Mouse (Mus musculus) embryonic facial prominence, embryonic 12.5 days (tissue): ENCODE data around the gene Exoc3l2. TPM values are rescaled to one million over a fixed set of nuclear protein-coding genes. Genes with fewer than 3 reads are reported as not detected.
"Not testable (repeated sequence)": the region's sequence is repeated elsewhere in the genome, so short reads cannot be mapped to it uniquely, and the experiment has no call there.

Source experiments
- ATAC-seq: fragments of 200-750 bp; cut with Nextera tagmentation; 2 replicates; pipeline ENCODE4 v1.8.0; 2017; ENCODE audit not compliant: insufficient number of reproducible peaks, insufficient read depth, low FRiP score, low TSS enrichment
- H3K27ac ChIP-seq: fragments of 300-500 bp; sonication (generic); 2 replicates; pipeline ENCODE4 v1.5.1; 2016; ENCODE audit warnings: mild to moderate bottlenecking
- H3K27me3 ChIP-seq: fragments of 300-500 bp; sonication (generic); 2 replicates; pipeline ENCODE4 v1.6.1; 2016; ENCODE audit warnings: mild to moderate bottlenecking, moderate library complexity
- H3K36me3 ChIP-seq: fragments of 300-500 bp; sonication (generic); 2 replicates; pipeline ENCODE4 v1.6.1; 2016; ENCODE audit warnings: mild to moderate bottlenecking
- H3K4me1 ChIP-seq: fragments of 300-500 bp; sonication (generic); 2 replicates; pipeline ENCODE4 v1.6.1; 2016
- H3K4me2 ChIP-seq: fragments of 300-500 bp; sonication (generic); replicated peaks from 2 replicates; pipeline ENCODE4 v1.6.1; 2016; ENCODE audit warnings: mild to moderate bottlenecking, moderate library complexity
- H3K4me3 ChIP-seq: fragments of 300-500 bp; sonication (generic); 2 replicates; pipeline ENCODE4 v1.5.1; 2016; ENCODE audit warnings: mild to moderate bottlenecking
- H3K9ac ChIP-seq: fragments of 300-500 bp; sonication (generic); 2 replicates; pipeline ENCODE4 v1.6.1; 2016; ENCODE audit warnings: mild to moderate bottlenecking, moderate library complexity
- H3K9me3 ChIP-seq: fragments of 300-500 bp; sonication (generic); 2 replicates; pipeline ENCODE4 v1.6.1; 2016; ENCODE audit warnings: mild to moderate bottlenecking, moderate library complexity
- WGBS: fragments of 180-500 bp; shearing (Covaris S2); methylation state at CpG from one replicate; pipeline ENCODE4 v1.1.7; 2016; 5-methylcytosine and 5-hydroxymethylcytosine counted together
- polyA plus RNA-seq: library from polyadenylated mRNA; unstranded; fragments of >200 nt; fragmentation: Nextera tagmentation; extraction: Ambion mirVana; gene quantifications from 2 replicates; pipeline ENCODE4 v1.2.1, GENCODE M21; 2016

The Exoc3l2 gene
- polyA plus RNA-seq, 1 experiment from 2014 or later: 1.0 TPM

DNA sequence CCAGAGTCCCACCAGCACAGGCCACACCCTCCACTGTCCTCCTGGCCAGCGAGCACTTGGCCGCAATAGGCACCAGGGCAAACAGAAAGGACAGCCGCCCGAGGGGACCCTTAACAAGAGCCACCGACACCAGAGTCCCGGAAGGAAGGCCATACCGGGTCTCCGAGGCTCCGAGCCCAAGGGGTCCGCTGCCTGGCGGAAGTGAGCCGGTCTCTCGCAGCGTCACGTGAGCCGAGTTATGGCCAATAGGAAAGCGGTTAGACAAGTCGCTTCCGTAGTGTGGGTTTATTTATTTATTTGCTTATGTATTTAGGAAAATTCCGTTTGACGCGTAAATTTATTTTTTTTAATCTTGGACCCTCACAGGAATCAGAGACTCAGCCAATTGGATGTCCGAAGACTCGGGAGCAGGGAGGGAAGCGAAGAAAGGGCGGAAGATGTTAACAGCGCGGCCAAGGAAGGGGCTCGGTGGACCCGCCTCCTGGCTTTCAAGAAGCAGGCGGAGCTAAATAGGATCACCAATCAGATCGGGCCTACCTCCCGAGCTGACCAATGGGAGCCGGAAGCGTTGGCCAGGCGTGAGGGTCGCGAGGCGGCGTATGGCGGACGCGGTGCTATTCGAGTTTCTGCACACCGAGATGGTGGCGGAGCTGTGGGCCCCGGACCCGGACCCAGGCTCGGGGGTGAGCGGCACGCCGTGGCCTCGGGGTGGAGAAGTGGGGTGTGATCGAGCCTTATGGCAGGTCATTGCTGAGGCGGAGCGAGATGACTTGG is 45.2 kb downstream of the Exoc3l2 start, which contains the start of the genes Bloc1s3 and Trappc6a:
Gene Bloc1s3 (minus strand): TSS at position 218 of the 774 bp plus-strand sequence.
Gene Trappc6a (plus strand): TSS at position 246 of the 774 bp plus-strand sequence.
- peaks cover 14% of the 10 kb centered on the region for H3K4me1 ChIP-seq
- peak within 1 kb of the TSS; percentile 57; the same call in 1 of the 2 replicates for H3K27ac ChIP-seq
- peak within 1 kb of the TSS; percentile 79 for H3K9ac ChIP-seq
- no peaks in the 10 kb centered on the region for H3K36me3 ChIP-seq
- ATAC-seq: peak; percentile 81
- WGBS: under 1% methylated on average over 56 of the region's 56 CpGs
- H3K4me2 ChIP-seq: peak within 1 kb of the TSS; percentile 79
- no peaks in the 10 kb centered on the region for H3K9me3 ChIP-seq
- peak within 1 kb of the TSS; percentile 82 for H3K4me3 ChIP-seq
- no peaks in the 10 kb centered on the region for H3K27me3 ChIP-seq

DNA sequence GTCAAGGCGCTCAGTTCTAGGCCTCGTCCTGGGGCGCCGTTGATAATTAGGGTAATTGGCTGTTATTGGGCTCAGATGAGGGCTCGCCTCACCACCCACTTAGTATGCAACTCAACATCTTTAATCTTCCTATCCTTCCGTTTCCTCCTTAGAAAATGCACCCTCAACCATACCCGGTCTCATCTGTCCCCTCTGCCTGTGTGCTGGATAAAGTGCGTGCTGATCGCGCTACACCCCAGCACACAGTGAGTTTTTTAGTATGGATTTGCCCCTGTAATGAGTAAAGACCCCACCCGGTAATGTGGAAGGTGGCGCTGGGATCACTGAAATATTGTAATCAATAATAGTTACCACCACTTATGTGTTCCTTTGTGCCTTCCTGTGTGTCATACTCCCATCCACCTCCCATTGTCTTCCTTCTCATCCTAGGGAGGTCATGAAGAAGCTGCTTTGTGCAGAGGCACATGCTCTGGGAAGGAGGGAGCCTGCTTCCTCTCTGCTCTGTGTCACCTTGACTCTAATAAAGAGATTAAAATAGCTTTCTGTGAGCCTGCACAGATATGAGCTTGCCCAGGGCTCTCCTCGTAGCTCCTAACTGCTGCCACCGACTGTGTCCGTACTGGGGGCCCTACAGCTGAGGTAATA is 45.9 kb downstream of the Exoc3l2 start:
- peak overlapping the region; percentile 79 for H3K9ac ChIP-seq
- H3K27ac ChIP-seq: peak overlapping the region; percentile 57; the same call in 1 of the 2 replicates

DNA sequence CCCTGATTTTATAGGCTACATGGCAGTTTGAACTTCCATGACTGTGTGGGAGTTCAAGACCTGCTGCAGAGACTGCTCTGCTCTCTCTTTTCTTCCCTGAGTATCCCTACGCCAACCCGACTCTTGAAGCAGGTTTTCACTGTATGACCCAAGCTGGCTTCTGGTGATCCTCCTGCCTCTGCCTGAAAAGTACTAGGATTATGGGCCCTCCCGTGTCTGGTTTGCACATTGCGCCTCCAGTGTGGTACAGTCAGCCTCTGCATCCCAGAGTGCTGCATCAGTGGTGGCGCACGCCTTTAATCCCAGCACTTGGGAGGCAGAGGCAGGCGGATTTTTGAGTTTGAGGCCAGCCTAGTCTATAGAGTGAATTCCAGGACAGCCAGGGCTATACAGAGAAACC is 46.7 kb downstream of the Exoc3l2 start:
- Histone ChIP-seq H3K9me3 (no peaks in the 10 kb centered on the region), H3K4me2 (peak overlapping the region; percentile 79), H3K27ac (no peak overlapping the region), H3K27me3 (no peaks in the 10 kb centered on the region), H3K36me3 (no peaks in the 10 kb centered on the region), H3K4me1 (peaks cover 14% of the 10 kb centered on the region), H3K4me3 (peak overlapping the region; percentile 82; the same call in 1 of the 2 replicates), H3K9ac (no peak overlapping the region)
- WGBS: 91% methylated on average over 7 of the region's 7 CpGs
- no peak for ATAC-seq

More for the DNA sequence above, 45.9 kb downstream of the Exoc3l2 start:
- H3K27me3 ChIP-seq: no peaks in the 10 kb centered on the region
- H3K4me3 ChIP-seq: peak overlapping the region; percentile 82
- no peaks in the 10 kb centered on the region for H3K36me3 ChIP-seq
- no peaks in the 10 kb centered on the region for H3K9me3 ChIP-seq
- WGBS: 8% methylated on average over 15 of the region's 15 CpGs
- H3K4me1 ChIP-seq: peaks cover 14% of the 10 kb centered on the region
- H3K4me2 ChIP-seq: peak overlapping the region; percentile 79
- no peak for ATAC-seq

DNA sequence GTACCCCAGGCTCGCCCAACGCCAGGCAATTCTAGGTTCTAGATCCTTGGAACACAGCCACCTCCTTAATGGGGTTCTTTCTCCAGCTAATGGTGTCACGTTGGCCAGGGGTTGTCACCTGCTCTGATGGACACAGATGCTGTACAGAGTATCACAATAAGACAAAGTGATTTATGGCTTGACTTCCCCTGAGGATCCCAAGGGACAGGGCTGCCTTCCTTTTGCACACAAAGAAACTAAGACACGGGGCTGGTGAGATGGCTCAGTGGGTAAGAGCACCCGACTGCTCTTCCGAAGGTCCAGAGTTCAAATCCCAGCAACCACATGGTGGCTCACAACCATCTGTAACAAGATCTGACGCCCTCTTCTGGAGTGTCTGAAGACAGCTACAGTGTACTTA is 48.8 kb downstream of the Exoc3l2 start:
- WGBS: 94% methylated on average over 6 of the region's 7 CpGs
- H3K36me3 ChIP-seq, H3K9ac ChIP-seq, H3K4me3 ChIP-seq, H3K4me2 ChIP-seq, H3K27ac ChIP-seq, H3K9me3 ChIP-seq, ATAC-seq, H3K27me3 ChIP-seq: not testable (repeated sequence)
- peaks cover 11% of the 10 kb centered on the region for H3K4me1 ChIP-seq

DNA sequence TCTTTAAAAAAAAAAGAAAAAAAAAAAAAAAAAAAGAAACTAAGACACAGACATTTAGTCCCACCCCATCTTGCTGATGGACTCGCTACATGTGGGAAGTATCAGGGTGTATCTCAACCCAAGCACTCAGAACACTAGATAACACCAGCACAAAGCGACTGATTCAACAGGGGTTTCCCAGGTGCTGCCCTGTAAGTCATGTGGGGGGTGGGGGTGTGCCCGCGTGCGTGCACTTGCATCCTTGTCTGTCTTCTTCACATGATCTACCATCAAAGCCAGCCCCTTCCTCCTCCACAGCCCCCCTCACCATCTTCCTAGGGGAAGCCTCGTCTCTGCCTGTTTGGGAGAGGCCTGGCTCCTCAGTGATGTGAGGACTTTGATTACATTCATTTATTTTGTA is 49.2 kb downstream of the Exoc3l2 start:
- no peaks in the 10 kb centered on the region for H3K36me3 ChIP-seq
- no peak for ATAC-seq
- H3K27me3 ChIP-seq: peaks cover 11% of the 10 kb centered on the region
- no peaks in the 10 kb centered on the region for H3K9me3 ChIP-seq
- 84% methylated on average over 6 of the region's 6 CpGs for WGBS
- peaks cover 11% of the 10 kb centered on the region for H3K4me1 ChIP-seq
- H3K9ac ChIP-seq: no peak overlapping the region
- no peak overlapping the region for H3K4me3 ChIP-seq
- H3K4me2 ChIP-seq: no peak overlapping the region
- H3K27ac ChIP-seq: no peak overlapping the region

- no peak for ATAC-seq
- Histone ChIP-seq H3K4me2 (peak within 1 kb of the TSS; percentile 45), H3K27ac (no peak within 1 kb of the TSS), H3K27me3 (peaks cover 65% of the 10 kb centered on the region), H3K9ac (peak within 1 kb of the TSS; percentile 32; the same call in 1 of the 2 replicates), H3K4me1 (peaks cover 13% of the 10 kb centered on the region), H3K36me3 (no peaks in the 10 kb centered on the region), H3K9me3 (0 out of 2 replicates have a peak, but pooled peaks cover 2% of the 10 kb centered on the region), H3K4me3 (0 out of 2 replicates have a peak within 1 kb of the TSS, but pooled peaks have one; percentile 14)
- WGBS: 7% methylated on average over 25 of the region's 29 CpGs
Measured at GRCm38 (mm10) chr7:19517652-19518365, 54.7 kb downstream of the Exoc3l2 start, which contains the start of gene Nkpd1. Gene Nkpd1 (plus strand): TSS chr7:19517838.

DNA sequence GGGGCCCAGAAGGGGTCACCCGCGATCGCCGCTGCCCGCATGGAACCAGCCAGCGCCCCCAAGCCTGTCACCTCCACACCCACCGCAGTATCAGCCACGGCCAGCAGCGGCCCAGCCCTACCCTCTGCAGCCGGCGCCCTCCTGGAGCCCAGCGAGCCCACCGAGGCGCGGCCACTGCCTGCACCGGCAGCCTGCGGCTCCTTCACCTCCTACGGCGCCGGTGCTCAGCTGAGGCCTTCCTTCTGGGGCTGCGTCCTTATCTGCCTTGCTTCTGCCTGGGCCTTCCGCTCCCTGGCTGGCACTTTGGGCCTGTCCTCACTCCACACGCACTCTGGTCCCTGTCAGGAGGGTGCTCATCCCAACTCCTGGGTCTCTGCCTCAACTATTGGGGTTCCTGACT is 56.9 kb downstream of the Exoc3l2 start:
- Histone ChIP-seq H3K4me2 (peak overlapping the region; percentile 45), H3K36me3 (no peaks in the 10 kb centered on the region), H3K9me3 (0 out of 2 replicates have a peak, but pooled peaks cover 2% of the 10 kb centered on the region), H3K4me1 (peaks cover 30% of the 10 kb centered on the region), H3K27me3 (peaks cover 87% of the 10 kb centered on the region), H3K9ac (peak overlapping the region; percentile 33; the same call in 1 of the 2 replicates), H3K4me3 (peak overlapping the region; percentile 23), H3K27ac (no peak overlapping the region)
- ATAC-seq: no peak
- 7% methylated on average over 23 of the region's 23 CpGs for WGBS

DNA sequence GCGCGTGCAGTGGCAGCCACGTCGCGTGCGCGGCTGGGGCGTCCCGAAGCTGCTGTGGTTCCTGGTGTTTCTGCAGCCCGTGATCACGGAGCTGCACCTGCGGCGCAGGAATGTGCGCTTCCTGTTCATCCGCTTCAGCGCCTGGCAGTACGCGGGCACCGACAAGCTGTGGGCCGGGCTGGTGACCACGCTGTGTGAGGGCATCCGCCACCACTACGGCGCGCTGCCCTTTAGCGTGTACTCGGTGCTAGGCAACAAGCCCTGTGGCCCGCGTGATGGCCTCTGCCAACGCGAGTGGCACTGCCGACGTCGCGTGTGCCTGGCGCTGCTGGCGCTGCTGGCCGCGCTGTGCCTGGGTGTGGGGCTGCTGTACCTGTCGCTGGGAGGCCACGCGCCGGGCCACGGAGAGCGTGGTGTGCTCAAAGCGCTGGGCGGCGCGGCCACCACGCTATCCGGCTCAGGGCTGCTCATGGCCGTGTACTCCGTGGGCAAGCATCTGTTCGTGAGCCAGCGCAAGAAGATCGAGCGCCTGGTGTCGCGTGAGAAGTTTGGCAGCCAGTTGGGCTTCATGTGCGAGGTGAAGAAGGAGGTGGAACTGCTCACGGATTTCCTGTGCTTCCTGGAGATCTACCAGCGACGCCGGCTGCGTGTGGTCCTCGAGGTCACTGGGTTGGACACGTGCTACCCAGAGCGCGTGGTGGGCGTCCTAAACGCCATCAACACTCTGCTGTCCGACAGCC is 60.1 kb downstream of the Exoc3l2 start:
- ATAC-seq: no peak
- Histone ChIP-seq H3K27me3 (peaks cover 82% of the 10 kb centered on the region), H3K4me3 (peak overlapping the region; percentile 43), H3K9me3 (0 out of 2 replicates have a peak, but pooled peaks cover 2% of the 10 kb centered on the region), H3K4me2 (peak overlapping the region; percentile 82), H3K4me1 (peaks cover 26% of the 10 kb centered on the region), H3K36me3 (no peaks in the 10 kb centered on the region), H3K27ac (no peak overlapping the region), H3K9ac (no peak overlapping the region; the same call in 1 of the 2 replicates)
- 17% methylated on average over 72 of the region's 72 CpGs for WGBS

GRCm38 (mm10) chr7:19523757-19524419 is 60.8 kb downstream of the Exoc3l2 start:
- H3K9me3 ChIP-seq: 0 out of 2 replicates have a peak, but pooled peaks cover 2% of the 10 kb centered on the region
- H3K4me2 ChIP-seq: peak overlapping the region; percentile 82
- ATAC-seq: peak; percentile 23; the same call in 1 of the 2 replicates
- H3K4me1 ChIP-seq: peaks cover 26% of the 10 kb centered on the region
- H3K9ac ChIP-seq: peak overlapping the region; percentile 44; the same call in 1 of the 2 replicates
- peaks cover 75% of the 10 kb centered on the region for H3K27me3 ChIP-seq
- peaks cover 1% of the 10 kb centered on the region; the same call in 1 of the 2 replicates for H3K36me3 ChIP-seq
- WGBS: 2% methylated on average over 64 of the region's 64 CpGs
- peak overlapping the region; percentile 43 for H3K4me3 ChIP-seq
- no peak overlapping the region for H3K27ac ChIP-seq

GRCm38 (mm10) chr7:19524420-19525104 is 61.4 kb downstream of the Exoc3l2 start:
- H3K9ac ChIP-seq: peak overlapping the region; percentile 44
- peaks cover 68% of the 10 kb centered on the region for H3K27me3 ChIP-seq
- peaks cover 8% of the 10 kb centered on the region for H3K36me3 ChIP-seq
- H3K27ac ChIP-seq: no peak overlapping the region
- peak overlapping the region; percentile 43 for H3K4me3 ChIP-seq
- 0 out of 2 replicates have a peak, but pooled peaks cover 2% of the 10 kb centered on the region for H3K9me3 ChIP-seq
- ATAC-seq: no peak
- H3K4me1 ChIP-seq: peaks cover 25% of the 10 kb centered on the region
- H3K4me2 ChIP-seq: peak overlapping the region; percentile 82
- WGBS: 11% methylated on average over 24 of the region's 24 CpGs
